In the genomic region with DNA sequence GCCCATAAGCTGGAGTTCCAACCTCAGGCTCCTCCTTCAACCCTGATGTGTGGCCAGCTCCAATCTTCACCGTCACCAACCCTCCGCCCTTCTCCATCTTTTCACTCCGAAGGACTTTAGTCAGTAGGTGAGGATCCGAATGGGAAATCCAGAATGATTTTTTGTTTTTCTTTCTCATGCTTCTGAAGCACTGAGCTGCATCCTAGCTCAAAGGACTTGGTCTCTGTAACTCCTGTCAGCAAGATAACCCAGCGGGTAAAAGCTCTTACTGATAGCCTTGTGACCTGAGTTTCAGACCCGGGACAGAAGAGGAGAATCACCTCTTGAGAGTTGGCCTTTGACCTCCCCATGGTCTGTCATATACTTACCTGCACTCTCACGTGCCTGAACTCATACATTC, we compare ENCODE assay signal across 17 mouse cellular contexts.
"Had no signal": no experiment of that assay in that cellular context is flagged by ENCODE, and none has a peak within 500 bp of the region (broad histone marks: within the 10 kb centered on the region; RNA-seq: fewer than 3 reads in every experiment).

No protein-coding gene starts in this region.

- H3K4me3 ChIP-seq: megakaryocyte, embryonic 14.5 days; midbrain, embryonic 12.5 days; midbrain, embryonic 15.5 days; neural tube, embryonic 12.5 days; stomach, embryonic 15.5 days had no signal

- H3K4me2 ChIP-seq: midbrain, embryonic 12.5 days; midbrain, embryonic 15.5 days; neural tube, embryonic 12.5 days had no signal

- H3K36me3 ChIP-seq: lung, embryonic 15.5 days; midbrain, embryonic 12.5 days; midbrain, embryonic 15.5 days; neural tube, embryonic 12.5 days; stomach, embryonic 15.5 days had no signal

- H3K9ac ChIP-seq: liver, postnatal 0 days; lung, embryonic 15.5 days; midbrain, embryonic 12.5 days; midbrain, embryonic 15.5 days; neural tube, embryonic 12.5 days; stomach, embryonic 15.5 days had no signal

- H3K27ac ChIP-seq: macrophage; midbrain, embryonic 12.5 days; midbrain, embryonic 15.5 days; neural tube, embryonic 12.5 days; stomach, postnatal 0 days had no signal

- ATAC-seq: liver, postnatal 0 days; lung, postnatal 0 days; midbrain, embryonic 15.5 days had no signal

- DNase-seq: liver, postnatal 0 days; lung, adult 2 months; lung, postnatal 14 days; lung, postnatal 36 days; right cerebral cortex, postnatal 14 days; thymus, adult 2 months; thymus, postnatal 25 days; thymus, postnatal 4 days had no signal

- H3K27me3 ChIP-seq: lung, embryonic 15.5 days; midbrain, embryonic 12.5 days; midbrain, embryonic 15.5 days; neural tube, embryonic 12.5 days; stomach, embryonic 15.5 days had no signal

- H3K9me3 ChIP-seq: lung, embryonic 15.5 days; midbrain, embryonic 12.5 days; midbrain, embryonic 15.5 days; neural tube, embryonic 12.5 days; stomach, embryonic 15.5 days had no signal
